Comparison of ENCODE assay signal across 32 mouse cellular contexts in the genomic region with DNA sequence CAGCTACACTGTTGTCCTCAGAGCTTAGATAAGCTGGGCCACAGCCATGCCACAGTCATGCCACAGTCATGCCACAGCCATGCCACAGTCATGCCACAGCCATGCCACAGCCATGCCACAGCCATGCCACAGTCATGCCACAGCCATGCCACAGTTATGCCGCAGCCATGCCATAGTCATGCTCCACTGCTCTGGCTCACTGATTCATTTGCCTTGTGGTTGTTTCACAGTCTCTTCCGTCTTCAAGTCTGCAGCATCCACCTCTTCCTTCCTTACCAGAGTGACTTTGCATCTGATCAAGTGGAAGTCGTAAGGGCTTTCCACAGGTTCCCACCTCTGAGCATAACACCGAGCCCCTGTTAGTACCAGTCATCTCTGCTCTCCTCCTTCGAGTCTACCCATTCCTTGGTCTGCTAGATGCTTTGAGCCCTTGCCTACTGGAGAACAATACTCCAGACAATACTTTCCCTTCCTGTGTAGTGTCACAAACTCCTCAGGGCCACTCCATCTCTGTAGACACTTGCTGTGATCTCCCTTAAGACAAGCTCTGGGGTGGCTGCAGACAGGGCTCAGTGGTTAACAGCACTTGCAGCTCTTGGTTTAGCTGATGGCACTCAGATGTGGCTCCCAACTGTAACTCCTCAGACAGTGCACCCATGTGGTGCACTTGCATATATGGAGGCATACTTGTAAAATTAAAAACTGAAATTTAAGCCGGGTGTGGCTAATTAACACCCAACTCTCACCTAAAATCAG. TPM values are rescaled to one million over a fixed set of nuclear protein-coding genes. Genes with fewer than 3 reads are reported as not detected.
A peak's percentile ranks its signal among the peaks of the same experiment; 100 is the strongest.
DNase-seq lines count a peak whose midpoint lies in the region; ATAC-seq and TF ChIP-seq lines count a peak whose summit lies in the region.
"Had no signal": no experiment of that assay in that cellular context is flagged by ENCODE, and none has a peak within 500 bp of the region (broad histone marks: within the 10 kb centered on the region; RNA-seq: fewer than 3 reads in every experiment).

No protein-coding gene starts in this region.

- peak overlapping the region; percentile 3 to 34; a peak in 2 of 4 replicates for H3K4me3 ChIP-seq in MEL (ENCODE audit: control insufficient read depth in 1 of 2, insufficient read depth in 1 of 2, low read depth in 2 of 2, low read length in 2 of 2)
- no peak overlapping the region for H3K4me3 ChIP-seq in myocyte
- H3K4me3 ChIP-seq in hindbrain, embryonic 13.5 days, result no peak overlapping the region
- no peak overlapping the region for H3K4me3 ChIP-seq in intestine, embryonic 16.5 days (ENCODE audit: low read length)
- H3K4me3 ChIP-seq: embryonic facial prominence, embryonic 12.5 days; forebrain, embryonic 10.5 days; gastrocnemius, adult 2 months; heart, embryonic 15.5 days; limb, embryonic 12.5 days; neural tube, embryonic 13.5 days; stomach, embryonic 15.5 days had no signal

- peak; percentile 79 for DNase-seq in heart, adult 11 months
- DNase-seq in heart, adult 18-20 months, result no peak
- DNase-seq in MEL (ENCODE audit: low read depth, low spot score), result peak; percentile 64
- no peak for DNase-seq in kidney, postnatal 25 days
- DNase-seq: adrenal gland, postnatal 10 days; cerebellum, adult 9-10 months; cerebellum, postnatal 36 days; embryo, embryonic 11 days; gastrocnemius, adult 2 months; gastrocnemius, postnatal 36 days; heart, postnatal 36 days; kidney, adult 9 months; kidney, postnatal 10 days; layer of hippocampus, adult 9-11 months; liver, postnatal 0 days; lung, postnatal 4 days had no signal

- WGBS in hindbrain, embryonic 13.5 days, result 87% methylated on average over 6 of the region's 6 CpGs
- 86% methylated on average over 6 of the region's 6 CpGs for WGBS in intestine, embryonic 16.5 days

- H3K27ac ChIP-seq in MEL (ENCODE audit: control insufficient read depth, low read depth, low read length), result peak overlapping the region; percentile 62
- no peak overlapping the region for H3K27ac ChIP-seq in hindbrain, embryonic 13.5 days
- H3K27ac ChIP-seq in intestine, embryonic 16.5 days (ENCODE audit: low read length), result no peak overlapping the region
- H3K27ac ChIP-seq: embryonic facial prominence, embryonic 12.5 days; forebrain, embryonic 10.5 days; gastrocnemius, adult 2 months; heart, embryonic 15.5 days; hindbrain, embryonic 14.5 days; limb, embryonic 12.5 days; neural tube, embryonic 13.5 days; stomach, embryonic 15.5 days had no signal

- TF ChIP-seq RAD21 in MEL (IDR thresholded peaks at IDR 0.05; ENCODE audit: low read depth, low read length), result no peak

- TF ChIP-seq POLR2A in MEL (IDR thresholded peaks at IDR 0.05; ENCODE audit: control insufficient read depth in 1 of 2, insufficient read depth in 1 of 2, low read depth in 1 of 2, low read length in 2 of 2, poor library complexity in 1 of 2) (no peak), myocyte (IDR thresholded peaks at IDR 0.05; ENCODE audit: insufficient read length, low read depth) (no peak)

- H3K9ac ChIP-seq in MEL (ENCODE audit: control insufficient read depth, low read depth, low read length, poor library complexity, severe bottlenecking), result peak overlapping the region; percentile 42
- no peak overlapping the region for H3K9ac ChIP-seq in hindbrain, embryonic 13.5 days
- no peak overlapping the region for H3K9ac ChIP-seq in intestine, embryonic 16.5 days (ENCODE audit: low read depth, low read length)
- H3K9ac ChIP-seq: embryonic facial prominence, embryonic 12.5 days; heart, embryonic 15.5 days; hindbrain, embryonic 14.5 days; limb, embryonic 12.5 days; liver, postnatal 0 days; neural tube, embryonic 13.5 days; stomach, embryonic 15.5 days had no signal

- no peak overlapping the region for H3ac ChIP-seq in myocyte (ENCODE audit: control insufficient read depth, insufficient read length)

- no peak for TF ChIP-seq EP300 in MEL (IDR thresholded peaks at IDR 0.05; ENCODE audit: low read depth in 1 of 2, low read length in 2 of 2)

- H3K4me2 ChIP-seq in myocyte (ENCODE audit: low read depth), result no peak overlapping the region
- no peak overlapping the region for H3K4me2 ChIP-seq in hindbrain, embryonic 13.5 days
- no peak overlapping the region for H3K4me2 ChIP-seq in intestine, embryonic 16.5 days (ENCODE audit: low read depth, low read length)
- H3K4me2 ChIP-seq: embryonic facial prominence, embryonic 12.5 days; heart, embryonic 15.5 days; hindbrain, embryonic 14.5 days; limb, embryonic 12.5 days; midbrain, embryonic 11.5 days; neural tube, embryonic 13.5 days; stomach, embryonic 15.5 days had no signal

- H3K27me3 ChIP-seq in MEL (ENCODE audit: control insufficient read depth in 1 of 2, insufficient read depth in 2 of 2, low read length in 2 of 2), result no peaks in the 10 kb centered on the region
- H3K27me3 ChIP-seq in myocyte (ENCODE audit: control insufficient read depth, insufficient read depth, insufficient read length), result no peaks in the 10 kb centered on the region
- H3K27me3 ChIP-seq in hindbrain, embryonic 13.5 days, result no peaks in the 10 kb centered on the region
- H3K27me3 ChIP-seq in intestine, embryonic 16.5 days (replicated peaks; ENCODE audit: control insufficient read depth, insufficient read depth, low read length), result no peaks in the 10 kb centered on the region
- H3K27me3 ChIP-seq: embryonic facial prominence, embryonic 12.5 days; heart, embryonic 15.5 days; limb, embryonic 12.5 days; neural tube, embryonic 13.5 days; stomach, embryonic 15.5 days had no signal

- peaks cover 6 to 30% of the 10 kb centered on the region in 2 experiments; a peak in 3 of 4 replicates for H3K4me1 ChIP-seq in MEL (ENCODE audit: control insufficient read depth in 1 of 2, insufficient read depth in 2 of 2, low read length in 2 of 2)
- H3K4me1 ChIP-seq in hindbrain, embryonic 13.5 days (replicated peaks), result no peaks in the 10 kb centered on the region
- H3K4me1 ChIP-seq in intestine, embryonic 16.5 days (ENCODE audit: control insufficient read depth, insufficient read depth, low read length), result no peaks in the 10 kb centered on the region
- H3K4me1 ChIP-seq: embryonic facial prominence, embryonic 12.5 days; forebrain, embryonic 10.5 days; limb, embryonic 12.5 days; neural tube, embryonic 13.5 days; stomach, embryonic 15.5 days had no signal

- ATAC-seq in hematopoietic stem cell, adult 5-6 weeks (replicated peaks in 1 of 2; ENCODE audit: insufficient read depth in 1 of 2, low FRiP score in 2 of 2, low TSS enrichment in 1 of 2, low read depth in 1 of 2, poor library complexity in 2 of 2, severe bottlenecking in 2 of 2), result peak; percentile 88 to 90
- ATAC-seq in hindbrain, embryonic 13.5 days (ENCODE audit: low FRiP score), result no peak
- no peak for ATAC-seq in intestine, embryonic 16.5 days
- ATAC-seq: forebrain, embryonic 16.5 days; midbrain, embryonic 16.5 days had no signal

- TF ChIP-seq CTCF in MEL (IDR thresholded peaks at IDR 0.05 in 2 of 3, conservative IDR thresholded peaks at IDR 0.05 in 1 of 3; ENCODE audit: control insufficient read depth in 1 of 3, insufficient read depth in 1 of 3, low read depth in 2 of 3, low read length in 3 of 3, poor library complexity in 1 of 3, severe bottlenecking in 1 of 3), result no peak; a peak in 1 of 6 replicates

- H3K9me3 ChIP-seq in MEL (replicated peaks; ENCODE audit: insufficient read depth, low read length), result no peaks in the 10 kb centered on the region
- no peaks in the 10 kb centered on the region for H3K9me3 ChIP-seq in hindbrain, embryonic 13.5 days
- no peaks in the 10 kb centered on the region for H3K9me3 ChIP-seq in intestine, embryonic 16.5 days (ENCODE audit: control insufficient read depth, low read length)
- H3K9me3 ChIP-seq: embryonic facial prominence, embryonic 12.5 days; forebrain, embryonic 10.5 days; heart, embryonic 15.5 days; limb, embryonic 12.5 days; neural tube, embryonic 13.5 days; stomach, embryonic 15.5 days had no signal

- H3K79me2 ChIP-seq in MEL (ENCODE audit: control insufficient read depth, insufficient read depth, low read length, poor library complexity) (no peaks in the 10 kb centered on the region), myocyte (ENCODE audit: control insufficient read depth, insufficient read depth) (no peaks in the 10 kb centered on the region)

- H3K36me3 ChIP-seq in MEL (ENCODE audit: control insufficient read depth in 1 of 2, insufficient read depth in 2 of 2, low read length in 2 of 2), result peaks cover 0 to 23% of the 10 kb centered on the region in 2 experiments; a peak in 2 of 4 replicates
- no peaks in the 10 kb centered on the region for H3K36me3 ChIP-seq in myocyte (ENCODE audit: control insufficient read depth, insufficient read depth)
- H3K36me3 ChIP-seq in hindbrain, embryonic 13.5 days, result no peaks in the 10 kb centered on the region
- no peaks in the 10 kb centered on the region for H3K36me3 ChIP-seq in intestine, embryonic 16.5 days (ENCODE audit: control insufficient read depth, insufficient read depth, low read length)
- H3K36me3 ChIP-seq: embryonic facial prominence, embryonic 12.5 days; forebrain, embryonic 10.5 days; heart, embryonic 15.5 days; limb, embryonic 12.5 days; neural tube, embryonic 13.5 days; stomach, embryonic 15.5 days had no signal

RNA-seq across cellular contexts. Expression of gene Kctd6, which starts 18.4 kb away (rescaled TPM):
- total RNA-seq in heart, adult 18-20 months (2021), result 1 to 10 TPM; 8.4 to 9.0 TPM
- 3.6 and 4.2 TPM in 2 replicates for total RNA-seq in MEL (2012; rRNA removed)
- polyA plus RNA-seq in MEL (2012; ENCODE audit: insufficient read depth in 1 of 2, insufficient read length in 2 of 2, low read depth in 1 of 2, low replicate concordance in 2 of 2, missing spikeins in 1 of 2) (1 to 10 TPM in 1 of 2 experiments, not detected in 1; 5.5 TPM), myocyte (2012; fragmentation: generic; extraction: Trizol) (6.3 TPM)
- 3.0 and 5.6 TPM in 2 replicates for total RNA-seq in hematopoietic stem cell, adult 5-6 weeks (2017)
- 4.1 and 5.1 TPM in 2 replicates for polyA plus RNA-seq in hindbrain, embryonic 13.5 days (2015; fragmentation: Nextera tagmentation; extraction: Ambion mirVana)
- 2.1 and 2.2 TPM in 2 replicates for polyA plus RNA-seq in intestine, embryonic 16.5 days (2015; fragmentation: Nextera tagmentation; extraction: Ambion mirVana)

RNA-seq across cellular contexts. Expression of gene Acox2, which starts 26.8 kb away (rescaled TPM):
- under 1 TPM; 0.35 to 0.72 TPM for total RNA-seq in heart, adult 18-20 months (2021)
- not detected in 2 replicates for total RNA-seq in MEL (2012; rRNA removed)
- under 1 TPM in 1 of 2 experiments, not detected in 1; 0.43 TPM for polyA plus RNA-seq in MEL (2012; ENCODE audit: insufficient read depth in 1 of 2, insufficient read length in 2 of 2, low read depth in 1 of 2, low replicate concordance in 2 of 2, missing spikeins in 1 of 2)
- not detected in 2 replicates for total RNA-seq in hematopoietic stem cell, adult 5-6 weeks (2017)
- 2.1 TPM for polyA plus RNA-seq in myocyte (2012; fragmentation: generic; extraction: Trizol)
- polyA plus RNA-seq in hindbrain, embryonic 13.5 days (2015; fragmentation: Nextera tagmentation; extraction: Ambion mirVana), result not detected in 2 replicates
- polyA plus RNA-seq in intestine, embryonic 16.5 days (2015; fragmentation: Nextera tagmentation; extraction: Ambion mirVana), result 1.1 and 1.4 TPM in 2 replicates
- total RNA-seq: left cerebral cortex, adult 18-20 months; left cerebral cortex, postnatal 14 days had no signal
- polyA plus RNA-seq: embryonic facial prominence, embryonic 12.5 days; forebrain, embryonic 10.5 days; heart, embryonic 15.5 days; hindbrain, embryonic 14.5 days; limb, embryonic 12.5 days; midbrain, embryonic 11.5 days; midbrain, embryonic 16.5 days; neural tube, embryonic 13.5 days had no signal

RNA-seq across cellular contexts. Expression of gene Pdhb, which starts 59.5 kb away (rescaled TPM):
- 100 to 1,000 TPM; 840 to 892 TPM for total RNA-seq in heart, adult 18-20 months (2021)
- total RNA-seq in MEL (2012; rRNA removed), result 128 and 140 TPM in 2 replicates
- polyA plus RNA-seq in MEL (2012; ENCODE audit: insufficient read depth in 1 of 2, insufficient read length in 2 of 2, low read depth in 1 of 2, low replicate concordance in 2 of 2, missing spikeins in 1 of 2), result 100 to 1,000 TPM in 1 of 2 experiments, not detected in 1; 109 TPM
- 138 and 166 TPM in 2 replicates for total RNA-seq in hematopoietic stem cell, adult 5-6 weeks (2017)
- 193 TPM for polyA plus RNA-seq in myocyte (2012; fragmentation: generic; extraction: Trizol)
- 246 and 250 TPM in 2 replicates for polyA plus RNA-seq in hindbrain, embryonic 13.5 days (2015; fragmentation: Nextera tagmentation; extraction: Ambion mirVana)
- polyA plus RNA-seq in intestine, embryonic 16.5 days (2015; fragmentation: Nextera tagmentation; extraction: Ambion mirVana), result 187 and 215 TPM in 2 replicates

Comparison
In these comparisons a context has a peak if more than half of its experiments do, and no peak if none do; other contexts are left out.
1. DNase-seq: peak in heart, adult 11 months (single experiment) and MEL (single experiment); none in heart, adult 18-20 months (0 of 2) and kidney, postnatal 25 days (0 of 2).
2. H3K4me3 ChIP-seq: peak in MEL (2 of 2); none in myocyte (single experiment), hindbrain, embryonic 13.5 days (single experiment) and intestine, embryonic 16.5 days (single experiment).
3. ATAC-seq: peak in hematopoietic stem cell, adult 5-6 weeks (2 of 2); none in hindbrain, embryonic 13.5 days (single experiment) and intestine, embryonic 16.5 days (single experiment).